Mouse (Mus musculus) hindbrain, embryonic 13.5 days (tissue): ENCODE measurements around the gene Ctdsp1. TPM values are rescaled to one million over a fixed set of nuclear protein-coding genes. Genes with fewer than 3 reads are reported as not detected.

Experiments
- ATAC-seq: fragments of 200-750 bp; cut with Nextera tagmentation; 2 replicates; pipeline ENCODE4 v1.8.0; 2017; ENCODE audit warnings: moderate TSS enrichment; ENCODE audit not compliant: low FRiP score
- H3K27ac ChIP-seq: fragments of 300-500 bp; sonication (generic); 2 replicates; pipeline ENCODE4 v1.5.1; 2015; ENCODE audit warnings: inconsistent platforms, mild to moderate bottlenecking, moderate library complexity
- H3K27me3 ChIP-seq: fragments of 300-500 bp; sonication (generic); 2 replicates; pipeline ENCODE4 v1.6.1; 2015; ENCODE audit warnings: mild to moderate bottlenecking, inconsistent platforms
- H3K36me3 ChIP-seq: fragments of 300-500 bp; sonication (generic); 2 replicates; pipeline ENCODE4 v1.6.1; 2015; ENCODE audit warnings: mild to moderate bottlenecking, inconsistent platforms
- H3K4me1 ChIP-seq: fragments of 300-500 bp; sonication (generic); replicated peaks from 2 replicates; pipeline ENCODE4 v1.6.1; 2015; ENCODE audit warnings: inconsistent platforms
- H3K4me2 ChIP-seq: fragments of 300-500 bp; sonication (generic); 2 replicates; pipeline ENCODE4 v1.6.1; 2015; ENCODE audit warnings: inconsistent platforms, mild to moderate bottlenecking, moderate library complexity
- H3K4me3 ChIP-seq: fragments of 300-500 bp; sonication (generic); 2 replicates; pipeline ENCODE4 v1.5.1; 2015; ENCODE audit warnings: mild to moderate bottlenecking, inconsistent platforms
- H3K9ac ChIP-seq: fragments of 300-500 bp; sonication (generic); 2 replicates; pipeline ENCODE4 v1.6.1; 2015; ENCODE audit warnings: mild to moderate bottlenecking, inconsistent platforms
- H3K9me3 ChIP-seq: fragments of 300-500 bp; sonication (generic); 2 replicates; pipeline ENCODE4 v1.6.1; 2016; ENCODE audit warnings: inconsistent platforms
- WGBS: fragments of 180-500 bp; shearing (Covaris S2); methylation state at CpG from one replicate; pipeline ENCODE4 v1.1.7; 2015; 5-methylcytosine and 5-hydroxymethylcytosine counted together
- polyA plus RNA-seq: library from polyadenylated mRNA; unstranded; fragments of >200 nt; fragmentation: Nextera tagmentation; extraction: Ambion mirVana; gene quantifications from 2 replicates; pipeline ENCODE4 v1.2.1, GENCODE M21; 2015

Ctdsp1 gene
- polyA plus RNA-seq, 1 experiment from 2014 or later = 19.8 TPM

- Histone ChIP-seq H3K4me2 (no peak overlapping the region), H3K9me3 (no peaks in the 10 kb centered on the region), H3K27me3 (0 out of 2 replicates have a peak, but pooled peaks cover 3% of the 10 kb centered on the region), H3K27ac (no peak overlapping the region), H3K9ac (no peak overlapping the region), H3K4me1 (no peaks in the 10 kb centered on the region; the same call in 1 of the 2 replicates), H3K4me3 (no peak overlapping the region), H3K36me3 (no peaks in the 10 kb centered on the region)
- no peak for ATAC-seq
- WGBS = 91% methylated on average over 10 of the region's 10 CpGs
Observed at GRCm38 (mm10) chr1:74381588-74382021, 9.7 kb upstream of the Ctdsp1 start.

DNA sequence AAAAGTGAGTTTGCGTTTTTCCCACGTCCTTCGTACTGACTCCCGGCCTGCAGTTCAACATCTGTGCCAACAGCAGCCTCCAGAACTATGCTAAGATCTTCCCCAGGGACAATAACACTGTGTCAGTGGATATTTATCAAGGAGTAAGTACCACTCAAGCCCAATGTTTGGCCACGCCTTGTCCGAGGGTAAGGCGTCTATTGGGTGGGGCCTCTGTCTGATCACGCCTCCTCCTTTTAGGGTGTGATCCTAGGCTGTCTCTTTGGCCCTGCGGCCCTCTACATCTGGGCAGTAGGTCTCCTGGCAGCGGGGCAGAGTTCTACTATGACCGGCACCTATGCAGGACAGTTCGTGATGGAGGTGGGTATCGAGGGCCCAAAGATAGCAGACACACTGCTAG is 7.9 kb upstream of the Ctdsp1 start:
- no peak overlapping the region for H3K4me2 ChIP-seq

GRCm38 (mm10) chr1:74384525-74384924 is 6.8 kb upstream of the Ctdsp1 start:
- H3K4me2 ChIP-seq = no peak overlapping the region
- no peak for ATAC-seq
- no peak overlapping the region for H3K27ac ChIP-seq
- no peaks in the 10 kb centered on the region for H3K36me3 ChIP-seq
- no peaks in the 10 kb centered on the region for H3K9me3 ChIP-seq
- no peak overlapping the region for H3K9ac ChIP-seq
- WGBS = 87% methylated on average over 8 of the region's 8 CpGs
- no peak overlapping the region for H3K4me3 ChIP-seq
- H3K4me1 ChIP-seq = peaks cover 3% of the 10 kb centered on the region
- peaks cover 15% of the 10 kb centered on the region for H3K27me3 ChIP-seq

More for the DNA sequence above, 7.9 kb upstream of the Ctdsp1 start:
- H3K4me3 ChIP-seq = no peak overlapping the region
- no peak for ATAC-seq
- no peak overlapping the region for H3K27ac ChIP-seq
- H3K9ac ChIP-seq = no peak overlapping the region
- 88% methylated on average over 13 of the region's 13 CpGs for WGBS
- peaks cover 3% of the 10 kb centered on the region; the same call in 1 of the 2 replicates for H3K27me3 ChIP-seq
- H3K9me3 ChIP-seq = no peaks in the 10 kb centered on the region
- 0 out of 2 replicates have a peak, but pooled peaks cover 3% of the 10 kb centered on the region for H3K4me1 ChIP-seq
- no peaks in the 10 kb centered on the region for H3K36me3 ChIP-seq

GRCm38 (mm10) chr1:74385064-74385463 is 6.2 kb upstream of the Ctdsp1 start:
- no peaks in the 10 kb centered on the region for H3K9me3 ChIP-seq
- no peak overlapping the region for H3K4me2 ChIP-seq
- no peak overlapping the region for H3K27ac ChIP-seq
- WGBS = 93% methylated on average over 10 of the region's 10 CpGs
- no peak overlapping the region for H3K9ac ChIP-seq
- H3K4me3 ChIP-seq = no peak overlapping the region
- H3K4me1 ChIP-seq = peaks cover 8% of the 10 kb centered on the region
- no peaks in the 10 kb centered on the region for H3K36me3 ChIP-seq
- no peak for ATAC-seq
- H3K27me3 ChIP-seq = peaks cover 19% of the 10 kb centered on the region

- no peaks in the 10 kb centered on the region for H3K36me3 ChIP-seq
- H3K27me3 ChIP-seq = peaks cover 24% of the 10 kb centered on the region
- ATAC-seq = no peak
- H3K27ac ChIP-seq = no peak overlapping the region
- peaks cover 13% of the 10 kb centered on the region for H3K4me1 ChIP-seq
- WGBS = 93% methylated on average over 8 of the region's 8 CpGs
- H3K4me3 ChIP-seq = no peak overlapping the region
- no peak overlapping the region for H3K4me2 ChIP-seq
- no peaks in the 10 kb centered on the region for H3K9me3 ChIP-seq
- H3K9ac ChIP-seq = no peak overlapping the region
Observed at GRCm38 (mm10) chr1:74385531-74385930, 5.8 kb upstream of the Ctdsp1 start.

- Histone ChIP-seq H3K4me1 (peaks cover 18% of the 10 kb centered on the region), H3K9me3 (no peaks in the 10 kb centered on the region), H3K36me3 (no peaks in the 10 kb centered on the region), H3K4me2 (peak overlapping the region; percentile 68), H3K27me3 (peaks cover 29% of the 10 kb centered on the region), H3K4me3 (peak overlapping the region; percentile 70), H3K9ac (peak overlapping the region; percentile 75), H3K27ac (peak overlapping the region; percentile 94)
- WGBS = 56% methylated on average over 7 of the region's 10 CpGs
- ATAC-seq = no peak
Observed at GRCm38 (mm10) chr1:74386363-74386713, 5.0 kb upstream of the Ctdsp1 start.

GRCm38 (mm10) chr1:74386714-74387385 is 4.5 kb upstream of the Ctdsp1 start:
- peaks cover 29% of the 10 kb centered on the region for H3K27me3 ChIP-seq
- WGBS = under 1% methylated on average over 26 of the region's 26 CpGs

GRCm38 (mm10) chr1:74387386-74387988 is 3.8 kb upstream of the Ctdsp1 start:
- ATAC-seq = no peak
- peak overlapping the region; percentile 70 for H3K4me3 ChIP-seq
- peak overlapping the region; percentile 75 for H3K9ac ChIP-seq
- peaks cover 29% of the 10 kb centered on the region for H3K27me3 ChIP-seq
- no peaks in the 10 kb centered on the region for H3K36me3 ChIP-seq
- H3K4me1 ChIP-seq = peaks cover 23% of the 10 kb centered on the region
- no peaks in the 10 kb centered on the region for H3K9me3 ChIP-seq
- WGBS = 48% methylated on average over 15 of the region's 15 CpGs
- peak overlapping the region; percentile 68 for H3K4me2 ChIP-seq
- H3K27ac ChIP-seq = peak overlapping the region; percentile 94

More at GRCm38 (mm10) chr1:74386714-74387385, 4.5 kb upstream of the Ctdsp1 start:
- ATAC-seq = peak; percentile 87
- H3K27ac ChIP-seq = peak overlapping the region; percentile 94
- peak overlapping the region; percentile 70 for H3K4me3 ChIP-seq
- peak overlapping the region; percentile 68 for H3K4me2 ChIP-seq
- H3K9me3 ChIP-seq = no peaks in the 10 kb centered on the region
- H3K9ac ChIP-seq = peak overlapping the region; percentile 75
- peaks cover 18% of the 10 kb centered on the region for H3K4me1 ChIP-seq
- H3K36me3 ChIP-seq = no peaks in the 10 kb centered on the region

DNA sequence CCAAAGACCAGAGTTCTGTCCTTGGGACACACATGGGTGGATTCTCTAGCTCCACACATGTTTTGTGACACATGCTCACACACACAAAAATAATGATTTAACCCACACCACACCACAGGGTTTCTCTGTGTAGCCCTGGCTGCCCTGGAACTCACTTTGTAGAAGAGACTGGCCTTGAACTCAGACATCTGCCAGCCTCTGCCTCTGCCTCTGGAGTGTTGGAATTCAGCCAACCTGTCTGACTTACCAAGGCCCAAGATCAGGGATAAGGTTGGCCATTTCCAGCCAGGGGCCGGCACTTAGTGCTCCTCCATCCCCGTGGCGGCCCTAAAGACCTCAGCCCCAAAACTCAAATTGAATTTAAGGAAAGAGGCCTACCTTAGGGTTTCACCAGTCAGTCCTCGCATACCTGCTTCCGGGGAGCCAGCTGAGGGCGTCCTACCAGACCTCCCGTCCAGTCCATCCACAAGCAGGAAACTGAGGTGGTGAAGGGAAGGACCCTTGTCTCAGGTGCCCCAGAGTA is 2.9 kb upstream of the Ctdsp1 start:
- peaks cover 33% of the 10 kb centered on the region for H3K4me1 ChIP-seq
- H3K9ac ChIP-seq = no peak overlapping the region
- H3K36me3 ChIP-seq = no peaks in the 10 kb centered on the region
- H3K4me2 ChIP-seq = no peak overlapping the region
- H3K9me3 ChIP-seq = no peaks in the 10 kb centered on the region
- H3K27ac ChIP-seq = no peak overlapping the region
- no peak for ATAC-seq
- peaks cover 29% of the 10 kb centered on the region for H3K27me3 ChIP-seq
- no peak overlapping the region for H3K4me3 ChIP-seq
- 84% methylated on average over 7 of the region's 7 CpGs for WGBS

DNA sequence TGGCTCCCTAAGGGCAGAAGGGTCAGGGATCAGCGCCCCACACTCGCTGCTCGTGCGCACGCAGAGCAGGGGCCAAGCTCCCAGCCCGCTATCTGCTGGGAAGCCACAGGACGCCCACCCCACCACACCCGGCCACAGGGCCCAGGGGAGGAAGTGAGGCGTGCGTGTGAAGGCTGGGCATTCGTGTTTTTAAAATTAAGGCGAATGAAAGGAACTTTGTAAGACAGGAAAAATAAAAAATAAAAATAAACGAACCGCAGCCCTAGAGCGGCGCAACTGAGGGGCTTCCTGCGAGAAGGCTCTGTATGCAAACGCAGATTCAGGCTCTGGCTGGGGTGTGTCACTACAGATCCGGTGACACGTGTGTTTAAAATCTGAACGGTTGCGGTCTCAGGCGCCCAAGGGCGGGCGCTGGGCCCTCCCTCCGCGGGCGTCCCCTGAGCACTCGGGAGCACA is 1.4 kb upstream of the Ctdsp1 start:
- ATAC-seq = no peak
- H3K9ac ChIP-seq = no peak overlapping the region
- WGBS = 5% methylated on average over 29 of the region's 29 CpGs

GRCm38 (mm10) chr1:74390287-74390906 is 912 bp upstream of the Ctdsp1 start:
- no peaks in the 10 kb centered on the region for H3K9me3 ChIP-seq
- WGBS = 4% methylated on average over 21 of the region's 21 CpGs
- H3K4me3 ChIP-seq = peak overlapping the region; percentile 19; the same call in 1 of the 2 replicates
- H3K4me1 ChIP-seq = peaks cover 36% of the 10 kb centered on the region
- no peak for ATAC-seq
- H3K4me2 ChIP-seq = peak overlapping the region; percentile 96
- no peak overlapping the region for H3K27ac ChIP-seq
- no peak overlapping the region for H3K9ac ChIP-seq
- peaks cover 18% of the 10 kb centered on the region for H3K36me3 ChIP-seq
- H3K27me3 ChIP-seq = peaks cover 29% of the 10 kb centered on the region

More for the DNA sequence above, 1.4 kb upstream of the Ctdsp1 start:
- peaks cover 36% of the 10 kb centered on the region for H3K4me1 ChIP-seq
- no peaks in the 10 kb centered on the region for H3K9me3 ChIP-seq
- H3K27ac ChIP-seq = no peak overlapping the region
- peaks cover 13% of the 10 kb centered on the region for H3K36me3 ChIP-seq
- H3K27me3 ChIP-seq = peaks cover 29% of the 10 kb centered on the region
- H3K4me2 ChIP-seq = peak overlapping the region; percentile 96
- peak overlapping the region; percentile 19; the same call in 1 of the 2 replicates for H3K4me3 ChIP-seq

DNA sequence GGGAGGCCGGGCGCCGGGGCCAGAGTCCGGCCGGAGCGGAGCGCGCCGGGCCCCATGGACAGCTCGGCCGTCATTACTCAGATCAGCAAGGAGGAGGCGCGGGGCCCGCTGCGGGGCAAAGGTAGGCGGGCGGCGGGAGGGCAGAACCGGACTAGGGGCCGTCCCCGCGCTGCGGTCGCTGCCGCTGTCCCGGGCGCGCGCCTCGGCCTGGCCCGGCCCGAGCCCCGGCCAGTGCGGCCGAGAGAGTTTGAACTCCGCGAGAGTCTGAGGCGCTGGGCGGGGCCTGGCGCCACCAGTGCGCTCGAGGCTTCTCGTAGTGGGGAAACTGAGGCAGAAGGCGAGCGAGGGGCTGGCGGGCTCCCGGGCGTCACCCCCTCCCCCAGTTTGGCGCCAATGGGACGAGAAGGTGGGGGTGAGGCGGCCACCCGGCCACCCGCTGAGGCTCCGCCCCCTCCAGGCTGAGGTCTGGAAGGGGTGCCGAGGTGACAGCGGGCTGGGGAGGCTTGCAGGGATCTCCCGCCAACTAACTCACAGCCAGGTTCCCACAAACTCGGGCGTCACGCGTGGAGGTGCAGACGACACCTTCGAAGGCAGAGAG is 634 bp downstream of the Ctdsp1 start:
- H3K4me1 ChIP-seq = peaks cover 39% of the 10 kb centered on the region
- H3K9me3 ChIP-seq = no peaks in the 10 kb centered on the region
- peak overlapping the region; percentile 86 for H3K27ac ChIP-seq
- peaks cover 29% of the 10 kb centered on the region for H3K27me3 ChIP-seq
- H3K4me3 ChIP-seq = peak overlapping the region; percentile 93
- peak; percentile 40 for ATAC-seq
- WGBS = under 1% methylated on average over 57 of the region's 63 CpGs
- H3K36me3 ChIP-seq = peaks cover 18% of the 10 kb centered on the region
- peak overlapping the region; percentile 96 for H3K4me2 ChIP-seq
- H3K9ac ChIP-seq = peak overlapping the region; percentile 87
